Mouse (Mus musculus): ENCODE results near the gene Pck1.

Pck1 gene

DNA sequence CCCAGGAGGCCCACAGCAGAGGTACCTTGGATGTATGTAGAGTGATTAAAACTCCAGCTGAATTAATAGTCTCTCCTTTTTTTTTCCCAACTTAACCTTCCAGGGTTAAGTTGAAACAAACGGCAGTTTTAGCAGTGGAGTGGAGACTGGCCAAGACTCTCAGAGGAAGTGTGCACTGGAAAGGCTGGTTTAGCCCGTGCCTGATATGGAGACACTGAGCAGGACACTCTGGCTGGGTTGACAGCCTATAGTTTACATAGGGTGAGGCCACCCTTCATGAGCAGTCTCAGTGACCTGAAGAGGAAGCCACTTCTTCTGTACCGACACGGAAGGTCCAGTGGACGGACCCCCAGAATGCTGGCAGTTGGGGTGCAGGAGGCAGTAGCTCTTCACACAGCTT lies 1.5 kb upstream of the Pck1 start:
- no peak for DNase-seq

DNA sequence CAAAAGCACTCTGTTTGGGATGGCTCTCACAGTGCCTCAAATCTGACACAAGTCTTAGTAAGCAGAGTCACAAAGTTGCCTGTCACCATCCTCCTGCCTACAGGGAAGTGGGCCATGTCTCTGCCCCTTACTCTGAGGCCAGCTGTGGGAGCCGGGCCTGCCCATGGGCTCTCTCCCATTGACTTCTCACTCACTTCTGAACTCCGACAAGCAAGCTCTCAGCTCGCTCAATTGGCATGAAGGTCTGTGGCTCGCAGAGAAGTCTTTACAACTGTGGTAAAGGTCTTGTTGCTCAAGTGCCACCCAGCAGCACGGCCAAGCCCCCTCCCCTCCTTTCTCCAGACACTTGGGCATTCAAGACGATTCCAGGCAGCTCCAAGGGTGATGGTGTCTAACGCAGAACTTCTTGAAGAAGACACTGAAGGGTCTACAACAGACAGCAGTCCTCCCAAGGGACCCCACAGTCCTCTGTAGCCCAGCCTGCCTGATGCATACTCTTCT lies 1.0 kb upstream of the Pck1 start:
- DNase-seq: no peak

DNA sequence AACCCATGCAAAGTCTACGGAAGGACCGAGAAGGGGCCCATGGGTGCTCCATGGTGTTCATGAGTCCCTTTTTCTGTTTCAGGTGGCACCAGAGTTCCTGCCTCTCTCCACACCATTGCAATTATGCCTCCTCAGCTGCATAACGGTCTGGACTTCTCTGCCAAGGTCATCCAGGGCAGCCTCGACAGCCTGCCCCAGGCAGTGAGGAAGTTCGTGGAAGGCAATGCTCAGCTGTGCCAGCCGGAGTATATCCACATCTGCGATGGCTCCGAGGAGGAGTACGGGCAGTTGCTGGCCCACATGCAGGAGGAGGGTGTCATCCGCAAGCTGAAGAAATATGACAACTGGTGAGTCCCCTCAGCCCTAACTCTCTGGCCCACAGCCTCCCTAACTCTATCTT lies 418 bp downstream of the Pck1 start:
- DNase-seq: no peak

DNA sequence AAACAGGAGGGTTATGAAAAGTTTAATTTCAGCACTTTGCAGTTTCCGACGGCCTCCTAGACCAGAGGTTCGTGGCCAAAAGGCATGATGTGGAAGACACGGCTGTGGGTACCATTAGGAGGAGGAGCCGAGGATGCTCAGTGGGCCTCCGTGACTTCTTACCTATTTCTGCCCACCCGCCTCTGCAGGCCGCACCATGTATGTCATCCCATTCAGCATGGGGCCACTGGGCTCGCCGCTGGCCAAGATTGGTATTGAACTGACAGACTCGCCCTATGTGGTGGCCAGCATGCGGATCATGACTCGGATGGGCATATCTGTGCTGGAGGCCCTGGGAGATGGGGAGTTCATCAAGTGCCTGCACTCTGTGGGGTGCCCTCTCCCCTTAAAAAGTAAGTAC lies 1.7 kb downstream of the Pck1 start:
- DNase-seq: no peak

DNA sequence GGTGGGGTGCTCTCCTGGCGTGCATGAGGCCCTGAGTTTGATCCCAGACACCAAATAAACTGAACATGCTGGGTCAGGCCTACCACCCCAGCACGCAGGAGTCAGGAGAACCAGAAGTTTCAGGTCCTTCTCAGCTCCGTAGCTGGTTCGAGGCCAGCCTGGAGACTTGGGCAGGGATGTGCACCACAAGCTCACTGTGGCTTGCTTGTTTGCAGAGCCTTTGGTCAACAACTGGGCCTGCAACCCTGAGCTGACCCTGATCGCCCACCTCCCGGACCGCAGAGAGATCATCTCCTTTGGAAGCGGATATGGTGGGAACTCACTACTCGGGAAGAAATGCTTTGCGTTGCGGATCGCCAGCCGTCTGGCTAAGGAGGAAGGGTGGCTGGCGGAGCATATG lies 2.1 kb downstream of the Pck1 start:
- no peak for DNase-seq

DNA sequence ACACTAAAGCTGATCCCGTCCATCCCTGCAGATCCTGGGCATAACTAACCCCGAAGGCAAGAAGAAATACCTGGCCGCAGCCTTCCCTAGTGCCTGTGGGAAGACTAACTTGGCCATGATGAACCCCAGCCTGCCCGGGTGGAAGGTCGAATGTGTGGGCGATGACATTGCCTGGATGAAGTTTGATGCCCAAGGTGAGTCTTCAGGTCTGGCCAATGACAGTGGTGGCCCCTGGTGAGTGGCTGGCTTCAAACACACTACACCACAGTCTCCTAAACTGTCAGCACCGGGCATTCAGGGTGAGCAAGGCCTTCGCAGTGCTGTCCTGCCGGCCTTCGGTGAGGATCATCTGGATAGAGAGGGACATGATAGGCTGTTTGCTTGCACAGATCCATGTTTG lies 3.1 kb downstream of the Pck1 start:
- DNase-seq: no peak

DNA sequence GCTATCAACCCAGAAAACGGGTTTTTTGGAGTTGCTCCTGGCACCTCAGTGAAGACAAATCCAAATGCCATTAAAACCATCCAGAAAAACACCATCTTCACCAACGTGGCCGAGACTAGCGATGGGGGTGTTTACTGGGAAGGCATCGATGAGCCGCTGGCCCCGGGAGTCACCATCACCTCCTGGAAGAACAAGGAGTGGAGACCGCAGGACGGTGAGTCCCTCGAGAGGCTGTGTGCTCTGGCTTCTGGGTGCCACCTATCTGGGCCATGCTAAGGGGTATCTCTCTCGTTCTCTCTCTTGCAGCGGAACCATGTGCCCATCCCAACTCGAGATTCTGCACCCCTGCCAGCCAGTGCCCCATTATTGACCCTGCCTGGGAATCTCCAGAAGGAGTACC lies 4.1 kb downstream of the Pck1 start:
- DNase-seq: no peak

DNA sequence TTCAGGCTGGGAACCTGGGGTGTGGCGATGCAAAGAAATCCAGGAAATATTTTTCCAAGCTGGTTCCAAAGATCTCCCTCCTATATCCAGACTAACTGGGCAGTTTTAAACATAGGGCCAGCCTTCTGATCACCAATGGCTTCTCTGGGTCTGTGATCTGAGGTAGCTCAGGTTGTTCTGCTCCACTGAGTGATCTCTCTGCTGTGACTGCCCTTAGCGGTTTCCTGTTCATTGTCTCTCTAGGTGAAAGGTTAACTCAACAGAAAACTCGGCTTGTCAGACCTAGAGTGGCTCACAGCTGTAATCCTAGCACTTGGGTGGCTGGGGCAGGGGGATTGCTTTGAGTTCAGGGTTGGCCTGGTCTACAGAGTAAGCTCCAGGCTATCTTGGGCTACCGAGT lies 4.5 kb downstream of the Pck1 start:
- DNase-seq: no peak

DNA sequence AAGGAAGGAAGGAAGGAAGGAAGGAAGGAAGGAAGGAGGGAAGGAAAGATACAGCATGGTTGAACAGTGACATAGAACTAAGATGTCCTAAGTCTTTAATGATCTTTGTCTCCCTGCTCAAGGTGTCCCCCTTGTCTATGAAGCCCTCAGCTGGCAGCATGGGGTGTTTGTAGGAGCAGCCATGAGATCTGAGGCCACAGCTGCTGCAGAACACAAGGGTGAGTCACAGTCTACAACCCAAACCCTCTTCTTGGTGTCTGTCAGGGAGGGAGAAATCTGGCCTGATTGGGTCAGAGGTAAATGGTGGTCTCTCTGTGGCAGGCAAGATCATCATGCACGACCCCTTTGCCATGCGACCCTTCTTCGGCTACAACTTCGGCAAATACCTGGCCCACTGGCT lies 5.0 kb downstream of the Pck1 start:
- no peak for DNase-seq

DNA sequence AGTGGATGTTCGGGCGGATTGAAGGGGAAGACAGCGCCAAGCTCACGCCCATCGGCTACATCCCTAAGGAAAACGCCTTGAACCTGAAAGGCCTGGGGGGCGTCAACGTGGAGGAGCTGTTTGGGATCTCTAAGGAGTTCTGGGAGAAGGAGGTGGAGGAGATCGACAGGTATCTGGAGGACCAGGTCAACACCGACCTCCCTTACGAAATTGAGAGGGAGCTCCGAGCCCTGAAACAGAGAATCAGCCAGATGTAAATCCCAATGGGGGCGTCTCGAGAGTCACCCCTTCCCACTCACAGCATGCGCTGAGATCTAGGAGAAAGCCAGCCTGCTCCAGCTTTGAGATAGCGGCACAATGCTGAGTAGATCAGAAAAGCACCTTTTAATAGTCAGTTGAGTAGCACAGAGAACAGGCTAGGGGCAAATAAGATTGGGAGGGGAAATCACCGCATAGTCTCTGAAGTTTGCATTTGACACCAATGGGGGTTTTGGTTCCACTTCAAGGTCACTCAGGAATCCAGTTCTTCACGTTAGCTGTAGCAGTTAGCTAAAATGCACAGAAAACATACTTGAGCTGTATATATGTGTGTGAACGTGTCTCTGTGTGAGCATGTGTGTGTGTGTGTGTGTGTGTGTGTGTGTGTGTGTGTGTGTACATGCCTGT lies 5.7 kb downstream of the Pck1 start:
- no peak for DNase-seq

DNA sequence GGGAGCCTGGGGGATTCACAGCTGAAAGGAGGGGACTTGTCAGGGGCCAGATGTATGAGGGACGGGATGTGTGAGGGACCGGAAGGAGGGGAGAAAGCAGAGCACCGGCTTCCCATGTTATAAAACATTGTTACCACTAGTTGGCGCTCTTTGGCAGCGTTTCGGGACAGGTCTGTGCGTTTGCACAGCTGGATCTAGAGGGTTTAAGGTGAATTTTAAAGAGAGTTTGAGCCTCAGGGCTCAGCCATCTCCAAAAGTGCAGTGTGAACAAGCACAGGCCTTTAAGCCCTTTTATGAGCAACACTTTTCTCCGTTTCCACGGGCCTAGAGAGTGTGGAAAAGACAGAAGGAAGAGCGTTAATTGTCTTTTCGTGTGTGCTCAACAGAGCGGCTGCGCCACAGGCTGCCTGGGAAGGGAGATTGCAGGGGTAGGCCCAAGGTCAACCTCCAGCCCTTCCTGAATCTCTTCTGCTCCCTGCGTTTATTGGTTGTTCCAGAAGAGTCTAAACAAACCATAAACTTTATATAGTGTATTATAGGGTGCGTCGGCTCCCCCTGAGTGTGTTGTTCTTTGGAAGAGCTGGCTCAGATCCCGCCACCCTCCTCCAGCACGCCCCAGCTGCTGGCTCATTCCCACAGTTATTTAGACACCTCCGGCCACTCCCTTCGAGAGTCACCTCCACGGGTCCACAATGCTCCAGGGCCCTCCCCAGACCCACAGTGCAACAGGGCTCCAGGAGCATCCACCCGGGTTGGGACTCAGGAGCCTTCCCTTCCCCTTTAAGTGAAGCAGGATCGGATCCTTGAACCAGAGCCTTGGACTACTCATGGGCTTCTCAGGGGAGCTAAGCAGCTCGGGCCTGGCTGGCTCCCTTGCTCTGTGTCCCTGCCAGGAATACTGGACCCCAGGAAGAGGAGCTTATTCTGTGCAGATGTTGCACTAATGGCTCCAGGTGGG lies 6.8 kb downstream of the Pck1 start:
- DNase-seq: peak; percentile 83

DNA sequence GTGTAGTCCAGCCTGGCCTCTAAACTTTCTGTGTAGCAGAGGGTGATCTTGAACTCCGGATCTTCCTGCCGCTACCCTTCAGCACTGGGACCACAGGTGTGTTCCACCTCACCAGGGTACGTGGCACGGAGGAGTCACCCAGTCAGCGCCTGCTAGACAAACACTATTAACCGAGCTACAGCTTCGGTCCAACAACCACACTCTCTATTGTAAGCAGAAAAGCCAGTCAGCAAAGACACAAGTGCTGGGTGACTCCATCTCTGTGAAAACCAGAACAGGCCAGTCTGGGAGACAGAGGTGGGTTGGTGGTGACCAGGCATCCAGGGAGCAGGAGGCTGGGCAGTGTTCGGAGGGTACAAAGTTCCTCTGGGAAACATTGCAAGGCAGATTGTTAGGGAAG lies 10.5 kb downstream of the Pck1 start:
- no peak for DNase-seq

DNA sequence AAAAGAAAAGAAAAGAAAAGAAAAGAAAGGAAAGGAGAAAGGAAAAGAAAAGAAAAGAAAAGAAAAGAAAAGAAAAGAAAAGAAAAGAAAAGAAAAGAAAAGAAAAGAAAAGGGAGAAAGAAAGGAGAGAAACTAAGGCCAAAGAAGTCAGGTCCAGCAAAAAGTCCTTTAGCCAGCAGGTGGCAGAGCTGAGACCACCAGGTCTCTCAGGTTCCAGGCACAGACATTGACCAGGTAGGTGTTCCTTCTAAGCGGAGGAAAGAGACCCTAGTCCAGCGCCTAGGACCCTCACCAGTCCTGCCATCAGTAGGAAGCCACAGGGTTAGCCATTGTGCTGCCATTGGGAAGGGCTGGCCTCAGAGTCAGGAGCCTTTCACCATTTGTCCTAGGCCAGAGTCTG lies 11.5 kb downstream of the Pck1 start:
- no peak for DNase-seq

DNA sequence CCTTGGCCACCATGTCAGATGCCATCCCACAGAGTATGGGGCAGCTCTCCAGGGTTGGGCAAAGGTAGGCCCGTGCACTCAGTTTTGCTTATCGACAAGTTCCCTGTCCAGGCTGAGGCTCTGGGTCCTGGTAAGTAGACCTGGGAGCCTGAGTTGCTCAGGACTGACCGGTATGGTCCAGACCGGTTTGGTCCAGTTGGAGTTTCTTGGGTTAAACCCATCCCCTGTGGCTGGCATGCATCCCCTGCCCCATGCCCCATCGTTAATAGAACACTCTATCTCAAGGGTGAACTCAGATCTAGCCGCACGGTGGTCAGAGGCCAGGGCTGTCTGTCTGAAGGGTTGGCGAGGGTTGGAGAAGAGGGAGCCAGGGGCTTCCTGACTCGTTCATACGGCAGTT lies 12.1 kb downstream of the Pck1 start:
- DNase-seq: no peak

DNA sequence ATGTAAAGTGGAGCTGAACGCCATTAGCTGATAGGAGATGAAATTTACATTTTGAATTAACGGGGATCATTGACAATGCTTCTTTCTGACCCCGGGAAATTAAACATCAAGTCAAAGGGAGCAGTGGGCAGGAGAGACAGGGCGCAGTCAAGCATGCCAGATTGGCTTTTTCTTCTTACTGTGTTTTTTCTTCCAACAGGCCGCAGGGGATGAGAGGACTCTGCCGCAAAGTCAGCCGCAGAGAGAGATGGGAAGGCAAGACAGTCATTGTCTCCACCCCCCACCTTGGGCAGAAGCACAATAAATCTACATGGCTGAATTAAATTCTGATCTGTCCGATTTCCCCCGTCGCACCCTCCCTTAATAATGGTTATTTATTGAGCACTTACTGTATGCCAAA lies 12.5 kb downstream of the Pck1 start:
- DNase-seq: no peak

DNA sequence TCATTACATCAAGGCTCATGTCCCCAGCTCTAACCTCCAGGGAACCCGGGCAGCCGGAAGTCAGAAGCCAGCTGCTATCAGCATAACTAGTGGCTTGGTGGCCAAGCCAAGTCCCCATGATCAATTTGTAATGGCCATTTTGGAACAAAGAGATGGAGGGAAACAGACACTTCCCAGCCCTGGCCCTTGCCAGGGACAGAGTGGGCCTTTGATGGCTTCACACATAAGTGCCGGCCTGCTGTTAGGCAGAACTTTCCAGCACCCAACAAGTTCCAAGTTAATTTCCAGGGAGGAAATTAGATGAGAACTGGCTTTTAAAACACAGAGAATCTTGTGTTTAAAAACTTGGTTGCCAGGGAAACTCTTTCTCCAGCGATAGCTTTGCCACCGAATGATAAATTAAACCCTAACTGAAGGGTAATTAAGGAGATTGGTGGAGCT lies 15.6 kb downstream of the Pck1 start:
- no peak for DNase-seq

DNA sequence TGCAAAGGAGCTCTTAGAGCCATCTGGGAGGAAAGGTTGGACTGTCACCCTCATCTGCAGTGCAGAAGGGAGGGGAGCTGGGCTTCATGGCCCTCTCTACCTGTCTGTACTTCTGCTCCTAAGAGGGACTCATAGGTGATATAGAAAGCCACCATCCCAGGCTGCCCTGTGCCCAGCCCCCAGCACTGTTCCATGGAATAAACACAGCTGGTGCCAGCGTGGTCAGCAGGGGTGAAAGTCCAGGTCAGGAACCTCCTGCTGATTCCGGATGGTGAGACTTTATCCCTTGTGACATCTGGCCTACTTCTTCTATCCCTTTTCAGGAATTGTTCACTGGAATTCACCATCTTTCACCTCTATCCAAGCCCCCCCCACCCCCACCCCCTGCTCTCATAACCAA lies 17.2 kb downstream of the Pck1 start:
- no peak for DNase-seq

DNA sequence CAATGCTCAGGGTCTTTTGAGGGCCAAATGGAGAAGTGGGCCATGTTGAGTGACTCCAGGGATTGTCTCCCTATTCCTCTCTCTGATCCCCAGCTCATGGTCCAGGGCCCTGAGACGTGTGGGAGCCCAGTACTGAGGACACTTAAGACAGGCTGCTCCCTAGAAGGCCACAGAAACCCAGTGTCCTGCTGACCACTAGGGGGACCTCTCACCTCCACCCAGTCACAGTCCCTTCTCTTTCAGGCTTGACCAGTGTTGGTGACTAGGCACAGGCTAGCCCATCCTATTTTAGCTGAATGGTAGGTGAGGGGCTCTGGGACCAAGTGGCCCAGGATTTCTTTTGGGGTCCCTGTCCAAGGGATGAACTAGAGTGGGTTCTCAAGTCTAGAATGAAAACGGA lies 17.9 kb downstream of the Pck1 start:
- DNase-seq: no peak

DNA sequence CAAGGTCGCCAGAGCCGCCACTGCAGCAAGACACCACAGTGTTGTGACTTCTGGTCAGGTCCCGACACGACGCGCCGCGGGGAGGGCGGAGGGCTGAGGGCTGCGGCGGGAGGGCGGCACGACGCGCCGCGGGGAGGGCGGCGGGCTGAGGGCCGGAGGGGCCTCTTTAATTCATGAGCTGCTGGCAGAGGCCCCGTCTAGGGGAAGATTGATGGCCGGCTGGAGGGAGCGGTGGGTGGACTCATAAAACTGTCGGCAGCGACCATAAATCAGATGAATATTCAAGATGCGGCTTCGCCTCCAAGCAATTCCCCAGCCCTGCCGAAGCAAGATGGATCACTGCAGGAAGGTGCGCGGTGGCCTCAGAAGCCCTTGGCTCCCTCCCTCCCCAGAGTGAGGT lies 18.6 kb downstream of the Pck1 start:
- DNase-seq: peak; percentile 55

DNA sequence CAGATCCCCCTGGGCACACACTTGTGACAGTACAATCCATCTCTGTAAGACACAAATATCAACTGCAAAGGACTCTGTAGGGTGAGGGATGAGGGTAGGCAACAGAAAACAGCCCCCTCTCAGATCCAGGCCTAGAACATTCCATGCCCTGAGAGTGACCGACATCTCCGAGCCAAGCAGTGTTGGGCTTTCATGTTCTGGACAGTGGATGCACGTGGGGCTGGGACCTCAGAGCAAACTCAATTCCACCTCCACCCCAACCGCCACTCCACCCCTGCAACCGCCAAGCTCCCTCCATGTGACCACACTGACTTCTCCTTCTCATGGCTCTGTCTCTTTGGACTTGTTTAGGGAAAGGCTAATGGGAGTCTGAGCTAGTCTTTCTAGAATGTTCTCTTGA lies 19.1 kb downstream of the Pck1 start:
- DNase-seq: no peak

DNA sequence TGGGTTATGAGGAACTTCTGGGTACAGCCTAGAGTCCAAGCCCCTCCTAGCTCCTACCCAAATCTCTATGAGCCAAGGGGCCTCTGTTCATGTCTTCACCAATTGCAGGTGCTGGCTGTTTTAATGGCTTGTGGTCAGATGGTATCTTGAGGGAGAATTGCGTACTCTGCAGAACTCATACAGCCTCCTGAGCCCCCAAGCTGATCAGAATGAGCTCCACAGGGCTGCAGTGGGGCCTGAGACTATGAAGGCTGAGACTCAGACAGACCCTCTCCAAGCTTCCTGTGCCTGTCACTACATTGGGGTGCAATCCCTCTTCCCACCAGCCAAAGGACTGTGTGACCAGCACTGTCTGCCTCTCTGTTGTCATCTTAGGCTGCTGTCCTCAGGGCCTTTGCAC lies 19.5 kb downstream of the Pck1 start:
- DNase-seq: no peak

DNA sequence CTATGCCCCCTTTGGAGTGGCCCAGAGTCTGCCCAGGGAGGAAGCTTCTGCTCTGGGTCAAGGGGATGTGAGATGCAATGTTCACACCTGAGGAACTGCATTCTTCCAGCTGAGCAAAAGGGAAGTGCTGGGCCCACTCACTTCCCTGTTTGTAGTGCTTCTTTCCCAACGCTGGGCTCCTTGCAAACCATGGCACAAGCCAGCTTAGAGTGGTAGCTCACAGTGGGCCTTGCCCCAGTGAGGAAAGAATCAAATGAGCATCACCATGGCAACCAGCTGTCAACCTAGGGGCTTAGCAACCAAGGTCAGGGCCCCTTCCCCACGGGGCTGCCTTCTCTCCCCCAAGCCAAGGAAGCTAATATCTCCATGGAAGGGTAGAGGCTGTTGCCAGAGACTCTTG lies 20.2 kb downstream of the Pck1 start:
- no peak for DNase-seq

DNA sequence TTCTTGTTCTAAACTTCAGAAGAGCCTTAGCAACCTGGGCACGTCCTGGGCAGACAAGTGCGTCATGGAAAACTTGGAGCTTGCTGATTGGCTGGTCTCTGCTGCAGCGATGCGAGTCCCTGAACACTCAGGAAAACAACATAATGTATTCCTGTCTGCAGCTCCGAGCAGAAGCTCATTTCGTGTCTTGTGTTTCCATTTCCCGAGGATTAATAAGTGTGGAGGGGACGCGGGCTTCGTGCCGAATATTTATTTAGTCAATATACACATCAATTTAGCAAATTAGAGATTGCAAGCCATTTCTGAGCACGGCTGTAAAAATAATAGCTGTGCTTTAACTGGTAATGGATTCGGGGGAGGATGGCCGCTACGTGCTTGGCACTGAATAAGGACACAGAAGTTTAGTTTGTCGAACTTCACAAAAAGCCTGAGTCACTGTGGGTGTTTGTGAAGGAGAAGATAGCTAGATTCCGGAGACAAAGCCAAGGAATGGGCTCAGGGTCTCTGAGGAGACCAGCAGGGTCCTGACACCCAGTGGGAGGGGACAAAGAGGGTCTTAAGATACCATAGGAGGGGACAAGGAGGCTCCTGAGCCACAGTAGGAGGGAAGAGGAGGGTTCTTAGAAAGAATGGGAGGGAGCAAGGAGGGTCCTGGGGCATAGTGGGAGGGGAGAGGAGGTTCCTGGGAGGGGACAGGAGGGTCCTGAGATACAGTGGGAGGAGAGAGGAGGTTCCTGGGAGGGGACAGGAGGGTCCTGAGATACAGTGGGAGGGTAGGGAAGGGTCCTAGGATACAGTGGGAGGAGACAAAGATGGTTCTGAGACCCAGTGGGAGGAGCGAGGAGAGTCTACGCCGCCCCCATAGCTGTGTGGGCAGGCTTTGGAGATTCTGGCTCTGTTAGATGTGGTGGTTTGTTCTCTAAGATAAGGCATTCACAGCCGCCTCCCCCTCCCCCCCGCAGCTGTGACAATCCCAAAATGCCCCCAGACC lies 21.0 kb downstream of the Pck1 start:
- DNase-seq: peak; percentile 62
